Mouse (Mus musculus) liver, adult 2 months (tissue): ENCODE data around the gene Pde4dip.

Experiments
- CTCF ChIP-seq: fragments of 200-500 bp; IDR thresholded peaks from 2 replicates; pipeline ENCODE4 v1.5.1; 2011; ENCODE audit warnings: low read depth, low read length, control low read depth
- POLR2A ChIP-seq: fragments of 200-500 bp; IDR thresholded peaks from 2 replicates; pipeline ENCODE4 v1.6.1; 2011; ENCODE audit warnings: low read length, control low read depth; ENCODE audit not compliant: insufficient read depth; ENCODE audit errors: extremely low read depth

GRCm38 (mm10) chr3:97699061-97699460 is 189.4 kb downstream of the Pde4dip start:
- TF ChIP-seq POLR2A (no peak), CTCF (no peak)
